Mouse (Mus musculus) left cerebral cortex, adult 2 months (tissue): ENCODE results near the gene Mical2. TPM values are rescaled to one million over a fixed set of nuclear protein-coding genes. Genes with fewer than 3 reads are reported as not detected.

Source experiments
- DNase-seq, 2 experiments: peaks; one replicate each; pipeline ENCODE4 v3.0.0; 2021 to 2022; ENCODE audit warnings: low spot score in 2 of 2, mixed read lengths in 1 of 2; ENCODE audit errors: extremely low spot score in 1 of 2
- H3K27ac ChIP-seq: fragments of 200-600 bp; 2 replicates; pipeline ENCODE4 v1.8.1; 2022
- H3K4me3 ChIP-seq: fragments of 200-600 bp; 2 replicates; pipeline ENCODE4 v1.8.1; 2022
- CTCF ChIP-seq: fragments of 200-600 bp; IDR thresholded peaks from 2 replicates; pipeline ENCODE4 v1.8.1; 2022; ENCODE audit warnings: antibody characterized with exemption, mild to moderate bottlenecking, moderate library complexity
- intact Hi-C: fragments of 180-260 bp; cut with DNase I; formaldehyde crosslinking; loops from one replicate; pipeline ENCODE4 v1.15.1; 2025
- total RNA-seq, 2 experiments: library from RNA; stranded (reverse); gene quantifications; 2 replicates each; pipeline ENCODE4 v1.2.3; 2021

The Mical2 gene
- total RNA-seq, 2 experiments from 2014 or later = 652 to 703 TPM

DNA sequence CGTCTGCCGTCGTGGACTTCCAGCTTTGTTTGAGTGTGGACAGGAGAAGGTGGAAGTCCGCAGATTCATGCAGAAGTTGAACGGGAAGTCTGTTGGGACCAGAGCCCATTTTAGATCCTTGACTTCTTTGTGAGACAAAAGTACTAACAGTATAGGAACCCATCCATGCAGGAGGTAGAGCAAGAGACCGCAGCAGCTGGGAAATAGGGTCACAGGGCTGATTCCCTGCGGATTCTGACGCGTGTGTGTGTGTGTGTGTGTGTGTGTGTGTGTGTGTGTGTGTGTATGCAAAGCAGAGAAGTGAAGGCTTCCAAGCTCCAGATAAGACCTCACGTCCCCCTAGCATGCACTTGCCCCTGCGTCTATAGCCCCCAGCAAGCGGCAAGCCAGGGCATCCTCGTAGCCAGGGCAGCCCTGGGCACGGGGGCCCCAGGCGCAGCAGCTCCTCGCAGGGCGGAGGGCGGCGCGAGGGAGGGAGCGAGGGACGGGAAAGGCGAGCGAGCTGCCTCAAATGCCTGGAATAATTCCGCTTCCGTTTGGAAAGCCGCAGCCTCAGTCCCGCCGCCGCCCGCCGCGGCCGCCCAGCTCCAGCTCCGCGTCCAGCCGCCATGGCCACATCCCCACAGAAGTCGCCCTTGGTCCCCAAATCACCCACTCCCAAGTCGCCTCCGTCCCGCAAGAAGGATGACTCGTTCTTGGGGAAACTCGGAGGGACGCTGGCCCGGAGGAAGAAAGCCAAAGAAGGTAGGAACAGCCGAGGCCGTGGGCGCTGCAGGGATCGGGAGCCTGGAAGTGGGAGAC lies 201.9 kb downstream of the Mical2 start, which contains the start of gene Parva:
Parva (plus strand) TSS at position 149 of the 801 bp plus-strand sequence.
- Histone ChIP-seq H3K27ac (peak within 1 kb of the TSS; percentile 72), H3K4me3 (peak within 1 kb of the TSS; percentile 75)
- DNase-seq = peak; percentile 56 to 60
- intact Hi-C loops = no loop called here
- no peak for TF ChIP-seq CTCF

GRCm38 (mm10) chr7:112428158-112428535 lies 202.5 kb downstream of the Mical2 start:
- intact Hi-C loops = no loop called here
- Histone ChIP-seq H3K27ac (peak overlapping the region; percentile 72), H3K4me3 (peak overlapping the region; percentile 75)
- TF ChIP-seq CTCF = no peak; the same call in none of the 2 replicates
- DNase-seq = peak; percentile 60 to 70

DNA sequence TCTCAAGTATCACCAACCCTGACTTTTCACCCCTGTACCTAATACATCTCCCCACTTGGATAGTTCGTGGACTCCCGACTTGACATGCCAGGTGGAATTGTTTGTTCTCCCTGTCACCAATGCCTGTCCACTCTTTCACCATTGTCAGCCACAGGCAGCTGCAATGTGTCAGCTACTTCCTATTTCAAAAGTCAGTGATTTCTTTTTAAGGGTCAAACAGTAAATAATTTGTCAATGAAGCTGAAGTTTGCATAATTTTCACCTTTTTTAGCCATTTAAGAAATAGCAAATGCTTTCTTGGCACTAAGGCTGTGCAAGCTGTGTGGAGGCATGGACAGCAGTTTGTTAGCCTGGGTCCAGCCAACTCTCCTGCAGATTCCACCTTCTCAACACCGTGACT lies 214.2 kb downstream of the Mical2 start:
- intact Hi-C loops = no loop called here
- Histone ChIP-seq H3K27ac (no peak overlapping the region), H3K4me3 (no peak overlapping the region)
- no peak for TF ChIP-seq CTCF
- no peak for DNase-seq

DNA sequence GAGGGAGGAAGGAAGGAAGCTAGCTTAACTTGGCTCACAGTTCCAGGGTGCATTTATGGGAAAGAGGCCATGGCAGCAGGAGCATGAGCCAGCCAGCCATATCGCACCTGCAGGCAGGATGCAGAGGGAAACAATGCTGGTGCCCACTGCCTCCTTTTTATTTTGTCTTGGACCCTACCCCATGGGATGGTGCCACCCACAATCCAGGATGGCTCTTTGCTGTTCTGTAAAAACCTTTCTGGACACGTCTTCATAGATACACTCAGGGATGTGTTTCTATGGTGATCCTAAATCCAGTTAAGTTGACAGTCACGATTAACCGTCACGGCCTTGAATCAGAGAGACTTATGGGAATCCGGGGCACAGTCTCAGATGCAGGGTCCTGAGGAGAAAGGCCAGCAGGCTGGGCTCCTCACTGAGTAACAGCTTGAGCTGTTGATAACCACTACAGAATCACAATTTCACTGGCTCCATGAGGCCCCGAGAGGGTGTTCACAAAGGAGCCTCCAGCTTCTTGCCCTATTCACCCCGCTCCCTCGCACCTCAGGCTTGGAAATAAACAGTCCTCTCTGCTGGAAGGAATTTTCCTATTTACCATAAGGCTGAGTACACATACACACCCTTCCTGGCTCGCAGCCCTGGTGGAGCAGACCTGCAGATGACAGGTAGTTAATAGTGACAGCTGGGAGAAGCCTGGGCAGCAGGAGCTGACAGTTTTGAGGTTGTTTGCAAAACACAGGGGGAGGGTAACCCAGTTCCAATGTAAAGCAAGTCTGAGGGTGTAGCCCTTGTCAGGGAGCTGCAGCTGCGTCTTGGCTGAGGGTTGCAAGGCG lies 218.7 kb downstream of the Mical2 start:
- no peak for TF ChIP-seq CTCF
- Histone ChIP-seq H3K27ac (no peak overlapping the region), H3K4me3 (no peak overlapping the region)
- intact Hi-C loops = no loop called here
- DNase-seq = no peak

- DNase-seq = no peak
- no peak overlapping the region for H3K4me3 ChIP-seq
- H3K27ac ChIP-seq = no peak overlapping the region
- intact Hi-C loops = no loop called here
- TF ChIP-seq CTCF = no peak
Measured at GRCm38 (mm10) chr7:112444985-112445367, 219.3 kb downstream of the Mical2 start.

GRCm38 (mm10) chr7:112446498-112446897 lies 220.8 kb downstream of the Mical2 start:
- no peak overlapping the region for H3K27ac ChIP-seq
- H3K4me3 ChIP-seq = no peak overlapping the region
- TF ChIP-seq CTCF = no peak
- intact Hi-C loops = no loop called here
- DNase-seq = no peak

DNA sequence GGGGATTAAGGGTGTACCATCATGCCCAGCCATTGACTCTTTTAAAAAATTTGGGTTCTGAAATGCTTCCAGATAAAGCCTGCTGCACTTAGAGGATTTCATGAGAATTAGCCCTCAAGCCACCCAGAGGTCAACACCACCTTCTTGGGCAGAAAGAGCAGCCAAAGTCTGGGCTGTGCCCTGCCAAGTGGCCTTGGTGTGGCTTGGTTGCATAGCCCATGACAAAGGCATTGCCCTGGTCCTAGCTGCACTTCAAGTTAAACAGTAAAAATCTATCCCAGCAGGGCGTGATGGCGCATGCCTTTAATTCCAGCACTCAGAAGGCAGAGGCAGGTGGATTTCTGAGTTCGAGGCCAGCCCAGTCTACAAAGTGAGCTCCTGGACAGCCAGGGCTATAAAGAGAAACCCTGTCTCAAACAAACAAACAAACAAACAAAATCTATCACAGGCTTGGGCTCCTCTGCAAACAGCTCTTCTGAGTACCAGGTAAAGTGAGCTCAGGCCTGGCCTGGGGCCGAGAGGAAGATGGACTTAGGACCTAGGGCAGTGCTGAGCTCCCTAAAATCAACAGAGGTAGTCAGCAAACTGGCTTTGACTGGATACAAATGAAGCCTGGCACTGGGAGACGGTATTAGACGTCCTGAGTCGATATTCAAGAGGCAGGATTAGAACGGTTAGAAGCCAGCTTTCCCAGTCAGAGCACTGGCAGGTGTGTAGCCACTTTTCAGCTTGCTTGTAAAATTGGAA lies 224.5 kb downstream of the Mical2 start:
- no peak overlapping the region for H3K27ac ChIP-seq
- intact Hi-C loops = no loop called here
- no peak overlapping the region for H3K4me3 ChIP-seq
- no peak for TF ChIP-seq CTCF
- no peak for DNase-seq

DNA sequence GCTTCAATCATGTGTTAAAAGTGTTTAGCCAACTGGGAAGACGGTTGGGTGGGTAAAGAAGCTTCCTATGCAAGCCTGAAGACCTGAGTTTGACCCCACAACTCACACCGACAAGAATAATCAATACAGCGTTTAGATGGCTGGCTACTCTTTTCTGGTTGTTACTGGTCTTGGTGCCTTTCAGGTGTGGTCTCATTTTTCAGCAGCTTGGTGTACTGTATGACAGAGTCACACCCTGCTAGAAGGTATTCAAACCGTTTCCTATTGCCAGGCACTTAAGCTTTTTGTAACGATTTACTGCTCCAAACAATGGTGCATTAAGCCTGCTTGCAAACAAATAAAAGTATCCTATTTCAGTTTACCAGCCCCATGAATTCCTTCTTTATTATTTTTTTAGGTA lies 226.8 kb downstream of the Mical2 start:
- no peak for DNase-seq
- Histone ChIP-seq H3K27ac (no peak overlapping the region), H3K4me3 (no peak overlapping the region)
- intact Hi-C loops = no loop called here
- TF ChIP-seq CTCF = no peak

DNA sequence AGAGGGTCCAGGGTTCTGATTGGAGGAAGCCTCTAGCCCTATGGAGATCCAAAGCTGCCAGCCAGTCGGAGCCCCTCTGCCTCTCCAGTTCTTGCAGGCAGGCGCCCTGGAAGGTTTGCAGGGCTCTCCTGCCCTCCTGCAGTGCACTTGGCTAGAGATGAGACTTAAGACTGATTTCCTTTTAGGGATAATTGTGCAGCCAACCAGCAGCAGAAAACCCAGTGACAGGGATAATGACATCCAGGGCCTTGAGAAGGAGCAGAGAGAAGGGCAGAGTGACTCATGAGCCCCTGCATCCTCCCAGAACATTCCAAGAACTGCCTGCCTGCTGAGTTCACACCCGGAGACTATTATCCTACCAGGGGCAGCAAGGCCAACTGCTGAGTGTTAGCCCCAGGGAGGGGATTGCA lies 228.2 kb downstream of the Mical2 start:
- intact Hi-C loops = no loop called here
- no peak for TF ChIP-seq CTCF
- no peak overlapping the region for H3K27ac ChIP-seq
- no peak overlapping the region for H3K4me3 ChIP-seq
- DNase-seq = no peak

DNA sequence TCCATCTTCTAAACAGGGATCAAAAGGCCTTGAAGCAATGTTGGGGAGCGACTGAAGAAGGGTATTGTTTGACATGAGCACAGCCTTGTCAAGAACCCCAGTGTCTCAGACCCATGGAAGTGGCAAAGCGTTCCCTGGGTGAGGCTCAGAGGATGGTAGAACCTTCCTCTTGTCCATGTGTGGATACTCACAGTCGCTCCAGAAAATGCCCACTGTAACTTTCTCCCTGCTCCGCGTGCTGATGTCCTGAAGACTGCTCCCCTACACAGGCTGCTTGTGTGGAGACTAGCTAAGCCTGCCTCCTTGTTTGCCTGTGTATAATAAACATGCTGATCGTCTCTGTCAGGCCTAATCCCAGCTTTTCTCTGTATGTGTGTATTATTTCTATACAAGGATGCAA lies 228.7 kb downstream of the Mical2 start:
- DNase-seq = no peak
- no peak overlapping the region for H3K4me3 ChIP-seq

GRCm38 (mm10) chr7:112454951-112455350 lies 229.3 kb downstream of the Mical2 start:
- no peak for TF ChIP-seq CTCF
- Histone ChIP-seq H3K27ac (no peak overlapping the region), H3K4me3 (no peak overlapping the region)
- DNase-seq = no peak
- intact Hi-C loops = no loop called here

More for the DNA sequence above, 228.7 kb downstream of the Mical2 start:
- TF ChIP-seq CTCF = no peak
- intact Hi-C loops = no loop called here
- no peak overlapping the region for H3K27ac ChIP-seq

DNA sequence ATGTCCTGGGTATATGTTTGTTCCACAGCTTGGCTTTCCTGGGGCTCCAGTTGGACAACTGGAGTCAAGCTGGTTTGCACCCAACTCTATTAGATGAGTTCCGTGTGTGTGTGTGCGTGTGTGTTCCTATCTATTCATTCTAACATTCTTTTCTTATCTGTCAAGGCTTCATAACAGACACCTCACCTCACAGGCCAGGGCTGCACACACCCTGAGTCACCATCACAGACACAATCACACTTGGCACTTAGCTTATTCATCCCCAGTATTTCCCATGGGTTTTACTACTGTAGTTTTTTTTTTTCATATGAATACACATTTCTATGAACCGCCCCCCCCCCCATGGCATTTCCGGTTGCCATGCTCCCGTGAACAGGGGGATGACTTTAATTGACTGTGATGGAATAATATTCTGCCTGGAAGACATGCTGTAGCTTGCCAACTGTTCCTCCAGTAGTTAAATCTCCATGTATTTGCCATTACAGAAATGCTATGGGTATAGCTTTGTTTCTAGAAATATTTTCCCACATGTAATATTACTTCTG lies 230.0 kb downstream of the Mical2 start:
- intact Hi-C loops = no loop called here
- no peak overlapping the region for H3K4me3 ChIP-seq
- no peak for TF ChIP-seq CTCF
- H3K27ac ChIP-seq = no peak overlapping the region
- DNase-seq = no peak
